Mouse (Mus musculus): ENCODE measurements around the gene Myocd. TPM values are rescaled to one million over a fixed set of nuclear protein-coding genes. Genes with fewer than 3 reads are reported as not detected.
A peak's percentile ranks its signal among the peaks of the same experiment; 100 is the strongest.

Gene Myocd
- polyA plus RNA-seq, 1 experiment = 0.04 TPM

DNA sequence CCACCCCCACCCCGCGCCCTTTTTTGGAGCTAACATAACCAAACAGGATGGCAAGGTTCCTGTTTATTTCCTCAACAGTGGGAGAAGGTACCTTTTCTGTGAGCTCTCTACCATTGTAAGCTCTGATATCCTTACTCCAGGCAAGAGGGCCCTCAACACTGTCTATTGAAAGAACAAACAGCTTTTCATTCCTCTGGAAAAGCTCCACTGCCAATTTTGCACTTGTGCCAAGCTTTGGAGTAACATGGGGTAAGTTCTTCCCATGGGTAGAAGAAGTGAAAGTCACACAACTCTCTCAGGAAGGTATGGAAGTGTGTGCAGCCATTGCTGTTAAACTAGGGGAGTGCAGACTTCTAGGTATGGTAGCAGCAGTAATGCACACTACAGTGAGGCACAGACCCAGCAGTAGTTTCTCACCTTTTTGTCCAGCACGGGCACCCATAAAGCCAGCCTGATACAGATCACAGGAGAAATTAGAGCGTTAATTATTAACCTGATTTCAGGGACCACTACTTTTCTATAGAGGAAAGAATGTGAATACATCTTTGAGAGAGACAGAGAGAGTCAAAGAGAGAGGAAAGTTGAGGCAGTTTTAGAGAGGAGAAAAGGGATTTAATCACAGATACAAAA is 99.6 kb downstream of the Myocd start:
- TF ChIP-seq MYOD1 (IDR thresholded peaks at IDR 0.05; ENCODE audit: control insufficient read depth in 1 of 3, insufficient read length in 2 of 3, low read depth in 2 of 3) (no peak), TCF3 (IDR thresholded peaks at IDR 0.05; ENCODE audit: insufficient read length, low read depth) (no peak)
- Histone ChIP-seq H3K79me2 (ENCODE audit: control insufficient read depth, insufficient read depth) (no peaks in the 10 kb centered on the region), H3K4me2 (ENCODE audit: low read depth) (no peak overlapping the region), H3K4me3 (no peak overlapping the region), H3ac (ENCODE audit: control insufficient read depth, insufficient read length) (no peak overlapping the region), H3K27me3 (ENCODE audit: control insufficient read depth, insufficient read depth, insufficient read length) (peaks cover 6% of the 10 kb centered on the region), H3K36me3 (ENCODE audit: control insufficient read depth, insufficient read depth) (no peaks in the 10 kb centered on the region)

DNA sequence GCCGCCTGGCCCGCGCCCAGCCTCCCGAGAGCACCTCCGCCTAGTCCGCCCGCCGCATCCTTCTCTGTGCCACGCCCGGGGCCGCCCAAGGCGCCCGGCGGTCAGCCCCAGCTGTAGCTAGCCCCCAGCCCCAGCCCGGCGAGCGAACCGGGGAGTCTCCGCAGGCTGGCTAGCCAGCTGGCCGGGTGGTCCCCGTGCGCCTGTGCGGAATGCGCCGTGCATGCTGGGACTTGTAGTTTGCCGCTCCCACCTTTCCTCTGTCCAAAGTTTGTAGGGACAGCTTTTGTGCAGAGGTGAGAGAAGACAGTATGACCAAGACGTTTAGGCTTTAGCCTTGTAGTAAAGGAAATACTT is 107.0 kb downstream of the Myocd start, which contains the start of gene Arhgap44:
Arhgap44 (minus strand) TSS at position 195 of the 354 bp plus-strand sequence.
- Histone ChIP-seq H3ac (ENCODE audit: control insufficient read depth, insufficient read length) (peak within 1 kb of the TSS; percentile 41), H3K36me3 (ENCODE audit: control insufficient read depth, insufficient read depth) (no peaks in the 10 kb centered on the region), H3K27me3 (ENCODE audit: control insufficient read depth, insufficient read depth, insufficient read length) (peaks cover 6% of the 10 kb centered on the region), H3K4me2 (ENCODE audit: low read depth) (peak within 1 kb of the TSS; percentile 98), H3K4me3 (peak within 1 kb of the TSS; percentile 31), H3K79me2 (ENCODE audit: control insufficient read depth, insufficient read depth) (peaks cover 7% of the 10 kb centered on the region)
- TF ChIP-seq SRF (IDR thresholded peaks at IDR 0.05; ENCODE audit: control insufficient read depth, insufficient read length, low read depth) = no peak
- TF ChIP-seq TCF3 (IDR thresholded peaks at IDR 0.05; ENCODE audit: insufficient read length, low read depth) = no peak
- TF ChIP-seq POLR2AphosphoS2 (IDR thresholded peaks at IDR 0.05; ENCODE audit: insufficient read length, low read depth) = no peak
- no peak for TF ChIP-seq REST (IDR thresholded peaks at IDR 0.05; ENCODE audit: insufficient read depth, insufficient read length)
- no peak for TF ChIP-seq CEBPB (IDR thresholded peaks at IDR 0.05; ENCODE audit: insufficient read depth, poor library complexity, severe bottlenecking)
- no peak for TF ChIP-seq MAX (IDR thresholded peaks at IDR 0.05; ENCODE audit: low read depth)
- no peak for TF ChIP-seq USF1 (IDR thresholded peaks at IDR 0.05; ENCODE audit: low read depth)
- peak; percentile 67 for TF ChIP-seq POLR2A (IDR thresholded peaks at IDR 0.05; ENCODE audit: insufficient read length, low read depth)
- TF ChIP-seq MYOD1 (IDR thresholded peaks at IDR 0.05; ENCODE audit: control insufficient read depth in 1 of 3, insufficient read length in 2 of 3, low read depth in 2 of 3) = peak in 1 of 3 experiments; percentile 61
- TF ChIP-seq MYOG (IDR thresholded peaks at IDR 0.05; ENCODE audit: control insufficient read depth in 1 of 3, insufficient read depth in 1 of 3, insufficient read length in 2 of 3, low read depth in 2 of 3) = peak in 2 of 3 experiments; percentile 31 to 62
- TF ChIP-seq E2F4 (IDR thresholded peaks at IDR 0.05; ENCODE audit: insufficient read depth) = no peak
- TF ChIP-seq TCF12 (IDR thresholded peaks at IDR 0.05; ENCODE audit: insufficient read depth, poor library complexity, severe bottlenecking) = no peak

GRCm38 (mm10) chr11:65161881-65162766 is 107.7 kb downstream of the Myocd start:
- H3K79me2 ChIP-seq (ENCODE audit: control insufficient read depth, insufficient read depth) = peaks cover 7% of the 10 kb centered on the region
- H3K4me3 ChIP-seq = peak overlapping the region; percentile 31
- H3K27me3 ChIP-seq (ENCODE audit: control insufficient read depth, insufficient read depth, insufficient read length) = peaks cover 6% of the 10 kb centered on the region
- TF ChIP-seq MAX (IDR thresholded peaks at IDR 0.05; ENCODE audit: low read depth) (no peak), TCF12 (IDR thresholded peaks at IDR 0.05; ENCODE audit: insufficient read depth, poor library complexity, severe bottlenecking) (no peak), TCF3 (IDR thresholded peaks at IDR 0.05; ENCODE audit: insufficient read length, low read depth) (no peak), POLR2AphosphoS2 (IDR thresholded peaks at IDR 0.05; ENCODE audit: insufficient read length, low read depth) (no peak), E2F4 (IDR thresholded peaks at IDR 0.05; ENCODE audit: insufficient read depth) (no peak), MYOG (IDR thresholded peaks at IDR 0.05; ENCODE audit: control insufficient read depth in 1 of 3, insufficient read depth in 1 of 3, insufficient read length in 2 of 3, low read depth in 2 of 3) (peak in 1 of 3 experiments; percentile 13)
- peak overlapping the region; percentile 41 for H3ac ChIP-seq (ENCODE audit: control insufficient read depth, insufficient read length)
- no peaks in the 10 kb centered on the region for H3K36me3 ChIP-seq (ENCODE audit: control insufficient read depth, insufficient read depth)
- H3K4me2 ChIP-seq (ENCODE audit: low read depth) = peak overlapping the region; percentile 98

GRCm38 (mm10) chr11:65160991-65161880 is 108.6 kb downstream of the Myocd start:
- Histone ChIP-seq H3K4me3 (peak overlapping the region; percentile 31), H3ac (ENCODE audit: control insufficient read depth, insufficient read length) (no peak overlapping the region), H3K27me3 (ENCODE audit: control insufficient read depth, insufficient read depth, insufficient read length) (no peaks in the 10 kb centered on the region), H3K79me2 (ENCODE audit: control insufficient read depth, insufficient read depth) (peaks cover 7% of the 10 kb centered on the region), H3K36me3 (ENCODE audit: control insufficient read depth, insufficient read depth) (no peaks in the 10 kb centered on the region), H3K4me2 (ENCODE audit: low read depth) (peak overlapping the region; percentile 98)
- TF ChIP-seq POLR2AphosphoS2 (IDR thresholded peaks at IDR 0.05; ENCODE audit: insufficient read length, low read depth) = no peak
- no peak for TF ChIP-seq E2F4 (IDR thresholded peaks at IDR 0.05; ENCODE audit: insufficient read depth)
- no peak for TF ChIP-seq SRF (IDR thresholded peaks at IDR 0.05; ENCODE audit: control insufficient read depth, insufficient read length, low read depth)
- no peak for TF ChIP-seq POLR2A (IDR thresholded peaks at IDR 0.05; ENCODE audit: insufficient read length, low read depth)
- no peak for TF ChIP-seq CEBPB (IDR thresholded peaks at IDR 0.05; ENCODE audit: insufficient read depth, poor library complexity, severe bottlenecking)
- TF ChIP-seq REST (IDR thresholded peaks at IDR 0.05; ENCODE audit: insufficient read depth, insufficient read length) = no peak
- no peak for TF ChIP-seq MYOD1 (IDR thresholded peaks at IDR 0.05; ENCODE audit: control insufficient read depth in 1 of 3, insufficient read length in 2 of 3, low read depth in 2 of 3)
- TF ChIP-seq MYOG (IDR thresholded peaks at IDR 0.05; ENCODE audit: control insufficient read depth in 1 of 3, insufficient read depth in 1 of 3, insufficient read length in 2 of 3, low read depth in 2 of 3) = no peak
- no peak for TF ChIP-seq MAX (IDR thresholded peaks at IDR 0.05; ENCODE audit: low read depth)
- no peak for TF ChIP-seq TCF3 (IDR thresholded peaks at IDR 0.05; ENCODE audit: insufficient read length, low read depth)
- TF ChIP-seq USF1 (IDR thresholded peaks at IDR 0.05; ENCODE audit: low read depth) = no peak
- TF ChIP-seq TCF12 (IDR thresholded peaks at IDR 0.05; ENCODE audit: insufficient read depth, poor library complexity, severe bottlenecking) = no peak
